Mouse (Mus musculus): Measurements from ENCODE around the gene Klhl10. TPM values are rescaled to one million over a fixed set of nuclear protein-coding genes. Genes with fewer than 3 reads are reported as not detected.

Gene Klhl10
- total and polyA plus RNA-seq, 3 experiments, result 0.98 to 2.2 TPM; not detected in 1

DNA sequence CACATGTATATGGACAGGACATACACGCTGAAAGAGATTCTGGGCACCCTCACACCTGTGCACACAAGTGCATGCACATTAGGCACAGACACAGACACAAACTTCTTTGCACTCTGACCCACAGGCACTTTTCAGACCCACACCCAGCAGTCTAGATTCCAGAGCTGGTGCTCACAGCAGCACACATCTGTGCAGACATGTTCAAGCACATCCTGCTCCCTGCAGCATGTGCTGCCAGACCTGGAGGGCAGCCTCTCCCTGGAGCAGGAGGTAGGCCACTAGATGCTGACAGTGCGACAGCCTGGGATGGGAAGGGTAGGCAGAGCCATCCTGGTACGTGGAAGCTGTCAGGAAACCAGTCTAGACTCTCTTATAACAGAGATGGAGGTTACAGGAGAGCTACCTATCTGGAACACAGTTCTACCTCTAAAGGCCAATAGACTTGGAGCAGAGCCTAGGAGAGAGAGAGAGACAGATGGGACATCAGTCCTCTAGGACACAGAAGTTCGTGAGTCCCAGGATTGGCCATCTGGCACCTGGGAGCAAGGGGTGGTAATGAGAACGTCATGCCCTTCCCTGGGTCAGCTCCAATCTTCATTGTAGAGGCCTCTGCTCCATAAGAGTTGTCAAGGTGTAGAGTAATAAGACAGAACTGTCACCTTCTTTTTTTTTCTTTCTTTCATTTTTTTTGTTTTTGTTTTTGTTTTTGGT, 34.6 kb upstream of the Klhl10 start:
- peaks cover 3% of the 10 kb centered on the region; the same call in 1 of the 2 replicates for H3K4me1 ChIP-seq (ENCODE audit: insufficient read depth, low read depth, low read length)
- peaks cover 46% of the 10 kb centered on the region for H3K27me3 ChIP-seq (ENCODE audit: insufficient read depth, low read length)
- no peak for DNase-seq (ENCODE audit: low spot score)
- no peaks in the 10 kb centered on the region for H3K36me3 ChIP-seq (replicated peaks)
- TF ChIP-seq POLR2AphosphoS5 (IDR thresholded peaks at IDR 0.05; ENCODE audit: insufficient replicate concordance, low read depth, low read length) (no peak), TAL1 (conservative IDR thresholded peaks at IDR 0.05; ENCODE audit: low read depth, low read length) (no peak), GATA2 (IDR thresholded peaks at IDR 0.05; ENCODE audit: borderline replicate concordance, low read depth, low read length) (no peak), CTCF (IDR thresholded peaks at IDR 0.05; ENCODE audit: low read depth, low read length) (no peak), GATA1 (IDR thresholded peaks at IDR 0.05; ENCODE audit: borderline replicate concordance, low read length) (no peak)
- no peaks in the 10 kb centered on the region for H3K9me3 ChIP-seq (replicated peaks)
- H3K4me3 ChIP-seq (ENCODE audit: low read depth, low read length), result no peak overlapping the region
- no peak for ATAC-seq (ENCODE audit: extremely low read depth, insufficient number of reproducible peaks, low FRiP score, poor library complexity, severe bottlenecking)

DNA sequence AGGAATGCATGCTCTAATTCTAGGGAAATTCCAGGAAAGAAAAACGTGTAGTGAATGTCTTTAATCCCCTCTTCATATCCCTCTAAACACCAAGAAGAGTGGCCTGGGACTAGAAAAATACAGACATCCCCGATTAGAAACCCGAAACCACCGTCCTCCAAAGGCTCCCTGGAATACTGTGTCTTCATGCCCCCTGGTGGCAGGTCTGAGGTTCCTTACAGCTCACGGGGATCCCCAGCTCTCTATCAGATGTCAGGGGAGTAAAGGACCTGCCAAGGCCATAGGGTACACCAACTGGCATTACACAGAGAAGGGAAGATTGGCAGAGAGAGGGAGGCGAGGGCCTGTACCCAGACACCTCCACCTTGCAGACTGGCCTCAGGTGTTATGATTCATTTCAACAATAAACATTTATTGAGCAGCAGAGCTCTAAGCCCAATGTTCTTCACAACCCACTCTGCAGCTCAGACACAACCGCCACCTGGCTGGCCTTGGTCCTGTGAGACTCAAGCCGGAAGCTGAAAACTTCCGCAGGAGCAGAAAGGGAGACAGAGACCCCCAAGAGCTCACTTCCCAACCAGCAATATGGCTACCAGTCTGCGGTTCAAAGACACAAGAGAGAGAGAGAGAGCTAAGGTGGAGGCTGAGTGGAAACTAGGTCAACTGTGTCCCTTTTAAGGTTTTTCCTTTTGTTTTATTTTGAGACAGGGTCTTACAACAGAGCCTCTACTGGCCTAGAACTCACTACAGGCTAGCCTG, 33.5 kb upstream of the Klhl10 start:
- H3K4me1 ChIP-seq (ENCODE audit: insufficient read depth, low read depth, low read length), result no peaks in the 10 kb centered on the region
- H3K36me3 ChIP-seq (replicated peaks), result no peaks in the 10 kb centered on the region
- H3K9me3 ChIP-seq (replicated peaks), result no peaks in the 10 kb centered on the region
- ATAC-seq (ENCODE audit: extremely low read depth, insufficient number of reproducible peaks, low FRiP score, poor library complexity, severe bottlenecking), result no peak
- peak; percentile 41 for DNase-seq (ENCODE audit: low spot score)
- no peak overlapping the region for H3K4me3 ChIP-seq (ENCODE audit: low read depth, low read length)
- H3K27me3 ChIP-seq (ENCODE audit: insufficient read depth, low read length), result peaks cover 47% of the 10 kb centered on the region
- TF ChIP-seq TAL1 (conservative IDR thresholded peaks at IDR 0.05; ENCODE audit: low read depth, low read length), result no peak
- TF ChIP-seq POLR2AphosphoS5 (IDR thresholded peaks at IDR 0.05; ENCODE audit: insufficient replicate concordance, low read depth, low read length), result no peak
- no peak for TF ChIP-seq GATA1 (IDR thresholded peaks at IDR 0.05; ENCODE audit: borderline replicate concordance, low read length)
- no peak for TF ChIP-seq GATA2 (IDR thresholded peaks at IDR 0.05; ENCODE audit: borderline replicate concordance, low read depth, low read length)
- TF ChIP-seq CTCF (IDR thresholded peaks at IDR 0.05; ENCODE audit: low read depth, low read length), result no peak

DNA sequence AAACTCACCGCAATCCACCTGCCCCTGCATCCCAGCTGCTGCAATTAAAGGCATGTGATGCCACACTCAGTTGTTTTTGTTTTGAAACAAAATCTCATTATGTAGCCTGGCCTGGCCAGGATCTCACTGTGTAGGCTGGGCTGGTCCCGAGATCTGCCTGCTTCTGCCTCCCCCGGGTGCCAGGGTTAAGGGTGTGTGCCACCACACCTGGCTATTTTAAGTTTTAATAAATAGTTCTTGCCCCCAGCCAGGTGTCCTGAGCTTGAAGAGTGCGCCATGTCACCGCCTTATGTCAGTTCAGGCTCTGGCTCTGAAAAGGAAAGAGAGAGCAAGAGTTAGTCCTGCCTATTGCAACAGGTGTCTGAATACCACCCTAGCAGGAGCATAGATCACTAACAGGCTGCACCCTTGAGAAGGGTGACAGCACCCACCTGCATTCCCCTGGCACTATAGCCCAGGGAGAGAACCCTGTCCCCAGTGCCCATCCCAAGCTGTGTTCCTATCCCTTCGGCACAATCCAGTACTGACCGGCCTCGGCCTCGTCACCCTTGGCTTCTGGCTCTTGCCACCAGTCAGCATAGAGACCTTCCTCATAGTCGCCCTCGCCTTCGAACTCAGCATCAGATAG, 32.8 kb upstream of the Klhl10 start:
- ATAC-seq (ENCODE audit: extremely low read depth, insufficient number of reproducible peaks, low FRiP score, poor library complexity, severe bottlenecking), result no peak
- DNase-seq (ENCODE audit: low spot score), result no peak
- Histone ChIP-seq H3K27me3 (ENCODE audit: insufficient read depth, low read length) (peaks cover 48% of the 10 kb centered on the region), H3K4me1 (ENCODE audit: insufficient read depth, low read depth, low read length) (no peaks in the 10 kb centered on the region), H3K4me3 (ENCODE audit: low read depth, low read length) (no peak overlapping the region), H3K36me3 (replicated peaks) (no peaks in the 10 kb centered on the region), H3K9me3 (replicated peaks) (no peaks in the 10 kb centered on the region)
- TF ChIP-seq CTCF (IDR thresholded peaks at IDR 0.05; ENCODE audit: low read depth, low read length) (no peak), TAL1 (conservative IDR thresholded peaks at IDR 0.05; ENCODE audit: low read depth, low read length) (no peak), GATA1 (IDR thresholded peaks at IDR 0.05; ENCODE audit: borderline replicate concordance, low read length) (no peak), POLR2AphosphoS5 (IDR thresholded peaks at IDR 0.05; ENCODE audit: insufficient replicate concordance, low read depth, low read length) (no peak), GATA2 (IDR thresholded peaks at IDR 0.05; ENCODE audit: borderline replicate concordance, low read depth, low read length) (no peak)

DNA sequence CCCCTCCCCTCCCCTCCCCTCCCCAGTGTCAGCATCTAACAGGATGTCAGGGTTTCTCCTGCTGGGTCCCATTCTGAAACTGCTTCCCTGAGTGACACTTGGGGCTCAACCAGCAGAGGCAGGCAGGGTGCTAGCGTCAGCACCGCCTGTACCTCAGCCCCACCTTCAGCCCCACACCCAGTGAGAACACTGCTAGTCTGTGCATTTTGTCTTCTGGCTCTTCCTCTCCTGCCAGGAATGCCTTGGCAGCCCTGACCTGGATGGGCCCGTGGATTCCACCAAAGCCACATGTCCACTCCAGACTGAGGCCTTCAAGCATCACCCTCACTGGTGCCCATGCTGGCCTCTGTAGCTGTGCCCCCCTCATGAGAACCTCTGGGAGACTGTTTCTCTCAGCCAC, 32.0 kb upstream of the Klhl10 start:
- Histone ChIP-seq H3K27me3 (ENCODE audit: insufficient read depth, low read length) (peaks cover 53% of the 10 kb centered on the region), H3K36me3 (replicated peaks) (no peaks in the 10 kb centered on the region), H3K9me3 (replicated peaks) (0 out of 2 replicates have a peak, but pooled peaks cover 3% of the 10 kb centered on the region), H3K4me1 (ENCODE audit: insufficient read depth, low read depth, low read length) (no peaks in the 10 kb centered on the region; the same call in 1 of the 2 replicates), H3K4me3 (ENCODE audit: low read depth, low read length) (no peak overlapping the region)
- DNase-seq (ENCODE audit: low spot score), result no peak
- no peak for TF ChIP-seq GATA2 (IDR thresholded peaks at IDR 0.05; ENCODE audit: borderline replicate concordance, low read depth, low read length)
- TF ChIP-seq GATA1 (IDR thresholded peaks at IDR 0.05; ENCODE audit: borderline replicate concordance, low read length), result no peak
- no peak; the same call in 1 of the 2 replicates for TF ChIP-seq CTCF (IDR thresholded peaks at IDR 0.05; ENCODE audit: low read depth, low read length)
- TF ChIP-seq POLR2AphosphoS5 (IDR thresholded peaks at IDR 0.05; ENCODE audit: insufficient replicate concordance, low read depth, low read length), result no peak
- no peak for TF ChIP-seq TAL1 (conservative IDR thresholded peaks at IDR 0.05; ENCODE audit: low read depth, low read length)
- no peak for ATAC-seq (ENCODE audit: extremely low read depth, insufficient number of reproducible peaks, low FRiP score, poor library complexity, severe bottlenecking)

DNA sequence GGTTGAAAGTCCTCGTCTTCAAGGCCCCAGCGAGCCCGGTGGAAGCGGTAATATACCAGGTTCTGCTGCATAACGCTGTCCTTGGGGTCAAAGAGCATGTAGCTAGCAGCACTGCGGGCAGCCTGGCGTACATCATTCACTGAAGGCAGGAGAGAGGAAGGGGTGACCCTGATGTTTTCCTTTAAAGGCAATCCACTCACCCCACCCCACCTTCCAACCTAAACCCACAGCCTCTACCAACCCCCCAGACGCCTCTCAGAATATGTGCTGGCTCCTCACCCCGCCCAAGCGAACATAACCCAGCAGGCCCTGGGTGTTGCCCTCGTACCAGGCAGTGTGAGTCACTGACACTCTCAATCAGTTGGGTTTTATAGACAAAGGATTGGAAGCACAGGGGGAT, 30.0 kb upstream of the Klhl10 start:
- TF ChIP-seq GATA1 (IDR thresholded peaks at IDR 0.05; ENCODE audit: borderline replicate concordance, low read length), result no peak
- no peak for TF ChIP-seq TAL1 (conservative IDR thresholded peaks at IDR 0.05; ENCODE audit: low read depth, low read length)
- TF ChIP-seq GATA2 (IDR thresholded peaks at IDR 0.05; ENCODE audit: borderline replicate concordance, low read depth, low read length), result no peak
- TF ChIP-seq POLR2AphosphoS5 (IDR thresholded peaks at IDR 0.05; ENCODE audit: insufficient replicate concordance, low read depth, low read length), result no peak
- no peak for TF ChIP-seq CTCF (IDR thresholded peaks at IDR 0.05; ENCODE audit: low read depth, low read length)
- Histone ChIP-seq H3K27me3 (ENCODE audit: insufficient read depth, low read length) (peaks cover 58% of the 10 kb centered on the region), H3K4me1 (ENCODE audit: insufficient read depth, low read depth, low read length) (no peaks in the 10 kb centered on the region; the same call in 1 of the 2 replicates), H3K36me3 (replicated peaks) (no peaks in the 10 kb centered on the region), H3K9me3 (replicated peaks) (0 out of 2 replicates have a peak, but pooled peaks cover 3% of the 10 kb centered on the region), H3K4me3 (ENCODE audit: low read depth, low read length) (no peak overlapping the region)
- DNase-seq (ENCODE audit: low spot score), result no peak
- no peak for ATAC-seq (ENCODE audit: extremely low read depth, insufficient number of reproducible peaks, low FRiP score, poor library complexity, severe bottlenecking)
